Mouse (Mus musculus): ENCODE data around the gene Nufip2.

- TF ChIP-seq CTCF (IDR thresholded peaks at IDR 0.05) (no peak), EP300 (IDR thresholded peaks at IDR 0.05) (no peak)
Measured at GRCm38 (mm10) chr11:77713736-77714135, 27.8 kb downstream of the Nufip2 start.
